Mouse (Mus musculus): ENCODE measurements around the gene Ahcyl2.

Gene Ahcyl2

GRCm38 (mm10) chr6:29770672-29771321 is 3.0 kb downstream of the Ahcyl2 start:
- no peak for DNase-seq (ENCODE audit: low spot score in 2 of 2)

- no peak for DNase-seq (ENCODE audit: low spot score in 2 of 2)
These were observed 4.4 kb downstream of the Ahcyl2 start for GRCm38 (mm10) chr6:29772236-29772635.

DNA sequence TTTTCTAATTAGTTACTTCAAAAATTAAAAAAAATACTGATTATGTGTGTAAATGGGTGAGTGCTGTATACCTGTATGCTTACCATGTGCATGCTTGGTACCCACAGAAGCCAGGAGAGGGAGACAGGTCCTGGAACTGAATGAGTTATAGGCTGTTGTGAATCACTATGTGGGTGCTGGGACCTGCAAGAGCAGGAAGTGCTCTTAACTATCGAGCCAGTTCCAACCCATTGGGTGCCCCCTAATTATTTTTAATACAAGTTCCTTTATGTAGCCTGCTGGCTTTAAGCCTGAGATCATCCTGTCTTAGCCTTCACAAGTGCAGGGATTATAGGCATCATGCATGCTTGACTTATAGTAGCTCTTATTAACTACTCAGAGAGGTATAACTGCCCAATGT is 6.3 kb downstream of the Ahcyl2 start:
- DNase-seq (ENCODE audit: low spot score in 2 of 2) = no peak

- no peak for DNase-seq (ENCODE audit: low spot score in 2 of 2)
These were observed 7.8 kb downstream of the Ahcyl2 start for GRCm38 (mm10) chr6:29775609-29776008.

DNA sequence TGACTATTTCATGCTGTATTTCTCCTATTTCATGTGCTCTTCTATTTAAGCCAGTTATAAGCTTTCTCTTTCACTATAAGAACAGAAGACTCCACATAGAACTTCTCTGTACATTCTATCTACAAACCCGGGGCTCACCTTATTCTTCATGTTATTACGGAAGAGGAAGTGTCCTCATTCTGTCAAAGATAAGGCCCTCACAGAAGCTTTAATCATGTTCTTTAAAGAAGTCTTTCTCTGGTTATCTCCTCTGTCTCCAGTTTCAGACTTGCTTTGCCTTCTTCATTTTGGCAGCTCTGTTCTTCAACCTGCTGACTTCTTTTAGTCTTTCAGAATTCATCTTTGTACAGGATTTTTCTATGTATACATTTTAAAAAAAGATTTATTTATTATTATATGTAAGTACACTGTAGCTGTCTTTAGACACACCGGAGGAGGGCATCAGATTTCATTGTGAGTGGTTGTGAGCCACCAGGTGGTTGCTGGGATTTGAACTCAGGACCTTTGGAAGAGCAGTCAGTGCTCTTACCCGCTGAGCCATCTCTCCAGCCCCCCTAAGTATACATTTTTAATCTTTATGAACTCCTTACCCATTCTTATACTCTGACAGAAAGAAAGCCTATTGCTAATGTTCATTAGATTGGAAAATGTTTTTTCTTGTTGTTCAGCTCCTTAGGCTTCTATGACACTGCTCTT is 8.9 kb downstream of the Ahcyl2 start:
- no peak for DNase-seq (ENCODE audit: low spot score in 2 of 2)

GRCm38 (mm10) chr6:29777238-29777555 is 9.4 kb downstream of the Ahcyl2 start:
- no peak for DNase-seq (ENCODE audit: low spot score in 2 of 2)

DNA sequence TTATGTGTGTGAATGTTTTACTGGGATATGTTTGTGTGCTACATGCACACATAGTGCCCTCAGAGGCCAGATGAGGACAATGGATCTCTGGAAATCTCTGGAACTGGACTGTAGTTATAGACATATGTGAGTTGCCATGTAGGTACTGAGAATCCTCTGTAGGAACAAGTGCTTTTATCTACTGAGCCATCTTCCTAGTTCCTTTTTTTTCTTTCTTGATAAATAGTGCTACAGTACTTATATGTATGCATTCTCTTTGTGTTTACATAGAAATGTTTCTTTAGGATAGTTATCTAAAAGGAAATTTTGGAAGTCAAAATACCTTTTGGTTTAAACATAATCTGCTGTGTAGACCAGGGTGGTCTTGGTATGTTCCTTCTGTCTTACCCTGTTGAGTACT is 12.3 kb downstream of the Ahcyl2 start:
- DNase-seq (ENCODE audit: low spot score in 2 of 2) = no peak

DNA sequence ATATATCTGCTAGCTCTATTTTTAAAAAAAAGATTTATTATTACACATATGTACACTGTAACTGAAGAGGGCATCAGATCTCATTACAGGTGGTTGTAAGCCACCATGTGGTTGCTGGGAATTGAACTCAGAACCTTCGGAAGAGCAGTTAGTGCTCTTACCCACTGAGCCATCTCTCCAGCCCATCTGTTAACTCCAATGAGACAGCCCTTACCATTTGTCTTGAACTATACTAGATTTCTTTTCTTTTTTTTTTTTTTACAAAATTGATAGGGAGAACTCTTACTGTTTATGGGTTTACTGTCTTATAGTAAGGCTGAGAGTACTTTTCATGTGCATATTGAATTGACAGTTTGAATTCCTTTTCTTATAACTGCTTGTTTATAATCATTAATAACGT is 12.8 kb downstream of the Ahcyl2 start:
- DNase-seq (ENCODE audit: low spot score in 2 of 2) = no peak

DNA sequence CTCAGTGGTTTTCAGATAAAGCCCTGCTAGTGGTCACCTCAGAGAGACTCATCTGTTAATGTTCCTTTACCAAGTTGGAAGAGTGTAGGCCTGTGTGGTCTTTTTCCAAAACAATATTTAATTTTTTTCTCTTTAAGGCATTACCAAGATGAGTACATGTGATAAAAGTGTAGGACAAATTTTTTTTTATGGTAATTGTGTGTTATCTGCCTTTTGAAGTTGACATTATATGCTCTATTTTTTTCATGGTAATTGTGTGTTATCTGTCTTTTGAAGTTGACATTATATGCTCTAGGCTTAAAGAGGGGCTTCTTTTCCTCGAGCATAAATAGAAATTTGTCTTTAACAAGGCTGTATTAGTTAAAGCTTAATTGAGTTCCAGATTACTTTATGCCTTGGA is 14.4 kb downstream of the Ahcyl2 start:
- no peak for DNase-seq (ENCODE audit: low spot score in 2 of 2)

- no peak for DNase-seq (ENCODE audit: low spot score in 2 of 2)
These were observed 16.1 kb downstream of the Ahcyl2 start for GRCm38 (mm10) chr6:29783960-29784359.

DNA sequence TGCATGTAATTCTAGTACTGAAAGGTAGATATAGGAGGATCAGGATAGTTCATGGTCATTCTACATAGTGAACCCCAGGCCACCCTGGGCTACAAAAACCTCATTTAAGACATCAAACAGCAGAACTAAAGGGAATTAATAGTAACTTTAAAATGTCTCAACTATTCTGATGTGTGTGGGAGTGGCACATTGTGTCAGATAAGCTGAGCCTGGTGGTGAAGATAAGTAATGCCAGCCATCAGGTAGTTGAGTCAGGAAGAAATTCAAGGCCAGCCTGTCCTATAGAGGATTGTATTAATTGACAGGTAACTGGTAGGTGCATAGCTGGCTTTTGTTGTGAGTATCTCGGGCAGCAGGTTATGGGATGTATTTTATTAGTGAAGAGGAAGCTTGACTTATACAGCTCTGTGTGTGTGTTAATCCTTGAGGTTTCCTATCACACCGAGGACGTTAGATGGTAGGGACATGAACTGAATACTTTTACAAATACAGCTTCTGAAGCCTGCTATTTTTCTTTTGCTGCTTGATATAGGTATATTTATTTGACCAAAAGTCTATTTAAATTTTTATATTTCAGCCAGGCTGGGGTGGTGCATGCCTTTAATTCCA is 16.7 kb downstream of the Ahcyl2 start:
- no peak for DNase-seq (ENCODE audit: low spot score in 2 of 2)

DNA sequence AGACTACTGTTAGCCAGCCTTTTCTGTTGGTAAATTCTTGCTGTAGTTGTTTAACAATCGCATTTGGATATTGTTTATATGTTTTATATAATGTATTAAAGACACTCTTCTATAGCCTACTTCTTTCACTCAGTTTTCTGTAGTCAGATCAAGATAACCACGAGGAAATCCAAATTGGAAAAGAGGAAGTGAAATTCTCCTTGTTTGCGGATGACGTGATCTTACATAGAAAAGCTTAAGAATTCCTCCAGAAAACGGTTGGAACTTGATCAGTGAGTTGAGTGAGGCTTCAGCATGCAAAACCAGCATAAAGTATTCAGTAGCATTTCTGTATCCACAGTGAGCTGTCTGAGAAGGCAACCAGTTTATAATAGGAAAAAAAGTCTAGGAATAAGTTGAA is 17.9 kb downstream of the Ahcyl2 start:
- DNase-seq (ENCODE audit: low spot score in 2 of 2) = no peak

DNA sequence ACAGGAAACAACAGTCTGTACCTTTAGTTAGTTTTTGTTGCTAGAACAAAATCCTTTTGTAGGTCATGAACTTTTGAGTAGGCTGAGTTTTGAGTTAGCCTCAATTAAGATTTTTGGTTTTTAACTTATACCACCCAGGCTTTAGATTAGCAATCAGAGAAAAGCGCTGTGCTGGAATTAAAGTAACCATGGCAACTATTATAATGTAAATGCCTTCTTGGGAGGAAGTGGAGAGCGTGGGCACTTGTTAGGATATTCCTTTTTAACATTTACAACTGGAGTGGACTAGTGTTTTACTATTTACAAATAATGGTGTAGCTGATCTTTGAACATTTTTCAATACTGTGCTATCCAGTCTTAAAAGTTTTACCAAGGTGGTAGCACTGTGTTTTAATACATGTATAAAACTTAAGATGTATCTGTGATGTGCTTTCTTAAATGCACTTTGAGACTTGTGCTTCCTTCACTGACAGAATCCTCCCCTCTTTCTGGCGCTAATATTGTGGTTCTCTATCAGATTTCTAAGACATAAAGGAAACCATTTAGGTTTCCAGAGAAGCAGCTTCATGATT is 21.1 kb downstream of the Ahcyl2 start:
- DNase-seq (ENCODE audit: low spot score in 2 of 2) = no peak

DNA sequence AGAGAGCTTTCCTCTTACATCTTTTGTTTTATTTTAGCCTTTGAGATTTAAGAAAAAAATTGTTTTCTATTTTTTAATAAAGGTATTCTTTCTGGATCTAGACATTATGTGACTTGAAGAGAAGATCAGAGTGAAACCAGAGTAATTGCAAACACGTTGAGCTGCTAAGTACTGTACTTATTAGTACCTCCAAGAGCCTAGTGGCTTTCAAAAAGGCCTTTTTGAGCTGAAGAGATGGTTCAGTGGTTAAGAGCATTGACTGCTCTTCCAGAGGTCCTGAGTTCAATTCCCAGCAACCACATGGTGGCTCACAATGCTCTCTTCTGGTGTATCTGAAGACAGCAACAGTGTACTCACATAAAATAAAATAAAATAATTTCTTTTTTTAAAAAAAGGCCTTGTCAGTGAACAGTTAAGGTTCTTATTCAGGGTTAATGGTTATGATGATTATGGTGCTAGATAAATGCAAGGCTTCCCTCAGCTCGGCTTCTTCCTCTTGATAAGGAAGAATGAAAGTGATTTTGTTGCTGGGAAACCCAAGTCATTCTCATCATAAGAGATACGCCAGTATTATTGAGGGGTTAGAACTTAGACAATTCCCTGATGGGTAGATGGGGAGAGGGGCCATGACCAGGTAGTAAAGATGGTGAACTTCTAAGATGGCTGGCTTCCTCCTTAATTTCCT is 22.3 kb downstream of the Ahcyl2 start:
- DNase-seq (ENCODE audit: low spot score in 2 of 2) = no peak

DNA sequence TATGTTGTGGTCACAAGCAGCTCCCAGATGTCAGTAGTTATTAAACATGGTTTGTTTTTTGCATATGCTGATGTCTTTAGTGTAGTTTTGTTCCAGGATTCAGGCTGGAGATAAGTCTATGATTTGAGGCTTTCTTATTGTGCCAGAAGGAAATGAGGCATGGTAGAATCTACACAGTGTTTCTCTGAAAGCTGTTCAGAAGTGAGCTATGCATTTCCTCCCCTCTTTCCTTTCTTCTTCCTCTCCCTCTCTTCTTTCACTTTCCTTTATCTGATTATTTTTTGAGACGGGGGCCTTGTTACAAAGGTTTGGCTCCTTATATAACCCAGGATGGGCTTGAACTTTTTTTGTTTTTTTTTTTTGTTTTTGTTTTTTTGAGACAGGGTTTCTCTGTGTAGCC is 25.7 kb downstream of the Ahcyl2 start:
- no peak for DNase-seq (ENCODE audit: low spot score in 2 of 2)

GRCm38 (mm10) chr6:29794582-29794981 is 26.8 kb downstream of the Ahcyl2 start:
- DNase-seq (ENCODE audit: low spot score in 2 of 2) = no peak

GRCm38 (mm10) chr6:29802979-29803378 is 35.2 kb downstream of the Ahcyl2 start:
- no peak for DNase-seq (ENCODE audit: low spot score in 2 of 2)

GRCm38 (mm10) chr6:29804006-29804405 is 36.2 kb downstream of the Ahcyl2 start:
- no peak for DNase-seq (ENCODE audit: low spot score in 2 of 2)

GRCm38 (mm10) chr6:29805381-29805780 is 37.6 kb downstream of the Ahcyl2 start:
- DNase-seq (ENCODE audit: low spot score in 2 of 2) = no peak

DNA sequence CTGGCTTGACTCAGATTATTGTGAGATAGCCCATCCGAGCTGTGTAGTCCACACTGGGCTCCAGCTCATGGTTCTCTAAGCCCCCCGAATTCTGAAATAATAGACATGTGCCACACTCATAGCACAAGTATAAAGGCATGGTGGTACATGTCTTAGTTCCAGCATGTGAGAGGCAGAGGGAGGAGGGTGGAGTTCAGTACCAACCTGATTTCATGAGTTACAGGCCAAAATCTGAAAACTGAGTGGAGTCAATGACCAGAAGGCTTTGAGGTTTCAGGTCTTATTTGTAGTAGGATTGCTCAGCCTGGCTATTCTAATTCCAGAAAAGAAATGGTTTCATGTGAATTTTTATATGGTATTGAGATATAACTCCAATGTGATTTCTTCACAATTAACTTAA is 44.3 kb downstream of the Ahcyl2 start:
- no peak for DNase-seq (ENCODE audit: low spot score in 2 of 2)

DNA sequence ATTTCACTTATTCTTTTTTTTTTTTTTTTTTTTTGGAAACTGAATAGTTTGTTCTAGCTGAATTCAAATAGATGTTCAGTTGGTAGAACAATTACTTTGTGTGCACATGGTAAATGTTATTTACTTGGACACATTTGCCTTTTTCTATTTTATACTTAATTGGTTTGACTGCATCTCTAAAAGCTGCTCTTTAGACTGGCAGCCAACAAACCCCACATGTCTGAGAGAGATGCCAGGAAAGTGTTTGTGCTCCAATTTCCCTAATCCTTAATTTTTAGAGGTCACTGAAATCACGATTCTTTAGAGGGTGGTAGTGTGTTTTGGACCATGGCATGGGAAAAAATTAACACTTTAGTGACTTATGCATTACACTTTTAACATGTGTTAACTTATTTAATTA is 44.8 kb downstream of the Ahcyl2 start:
- DNase-seq (ENCODE audit: low spot score in 2 of 2) = no peak

GRCm38 (mm10) chr6:29814616-29815015 is 46.8 kb downstream of the Ahcyl2 start:
- peak in 1 of 2 experiments; percentile 11 for DNase-seq (ENCODE audit: low spot score in 2 of 2)

- DNase-seq (ENCODE audit: low spot score in 2 of 2) = no peak
These were observed 47.2 kb downstream of the Ahcyl2 start for GRCm38 (mm10) chr6:29815060-29815459.
